ENCODE assay signal across 25 mouse cellular contexts in genomic region chr3:89945026-89945425, GRCm38 (mm10). TPM values are rescaled to one million over a fixed set of nuclear protein-coding genes. Genes with fewer than 3 reads are reported as not detected.
A peak's percentile ranks its signal among the peaks of the same experiment; 100 is the strongest.
DNase-seq lines count a peak whose midpoint lies in the region; ATAC-seq and TF ChIP-seq lines count a peak whose summit lies in the region.
"Had no signal": no experiment of that assay in that cellular context is flagged by ENCODE, and none has a peak within 500 bp of the region (broad histone marks: within the 10 kb centered on the region; RNA-seq: fewer than 3 reads in every experiment).

No protein-coding gene starts in this region.

- peak; percentile 33 for TF ChIP-seq CTCF in layer of hippocampus, adult 2 months (conservative IDR thresholded peaks at IDR 0.05)
- TF ChIP-seq CTCF in lung, postnatal 0 days (IDR thresholded peaks at IDR 0.05): peak; percentile 26
- TF ChIP-seq CTCF in ES-Bruce4 (IDR thresholded peaks at IDR 0.05; ENCODE audit: low read depth, low read length): peak; percentile 33
- TF ChIP-seq CTCF in embryonic fibroblast, embryonic 13.5 days (IDR thresholded peaks at IDR 0.05; ENCODE audit: borderline replicate concordance, insufficient read depth, low read length): peak; percentile 30; the same call in 1 of the 2 replicates
- TF ChIP-seq CTCF in cerebellum, adult 2 months (IDR thresholded peaks at IDR 0.05; ENCODE audit: borderline replicate concordance, insufficient read depth, low read depth, low read length): no peak

- WGBS in lung, postnatal 0 days: 77% methylated on average over 8 of the region's 8 CpGs
- 69% methylated on average over 8 of the region's 8 CpGs for WGBS in cerebellum, adult 2 months

- H3K9ac ChIP-seq in lung, postnatal 0 days (replicated peaks; ENCODE audit: low read depth): no peak overlapping the region
- no peak overlapping the region for H3K9ac ChIP-seq in ES-Bruce4 (ENCODE audit: low read depth, poor library complexity, severe bottlenecking)
- H3K9ac ChIP-seq: forebrain, embryonic 12.5 days; heart, embryonic 13.5 days; hindbrain, embryonic 13.5 days; limb, embryonic 15.5 days; midbrain, embryonic 15.5 days had no signal

- ATAC-seq in lung, postnatal 0 days: peak; percentile 43; the same call in 1 of the 2 replicates
- ATAC-seq: activated CD4-positive, CD25-positive, alpha-beta regulatory T cell, adult 4 months; inflammation-experienced regulatory T-cells, adult 6 months; midbrain, embryonic 15.5 days; Patski had no signal

- H3K4me3 ChIP-seq in layer of hippocampus, adult 2 months: no peak overlapping the region
- no peak overlapping the region for H3K4me3 ChIP-seq in lung, postnatal 0 days (ENCODE audit: low read depth, low read length)
- no peak overlapping the region for H3K4me3 ChIP-seq in ES-Bruce4 (ENCODE audit: low read depth, low read length)
- no peak overlapping the region for H3K4me3 ChIP-seq in embryonic fibroblast, embryonic 13.5 days (ENCODE audit: insufficient read depth, low read length)
- H3K4me3 ChIP-seq in cerebellum, adult 2 months (replicated peaks; ENCODE audit: insufficient read depth, low read depth, low read length): no peak overlapping the region
- H3K4me3 ChIP-seq: forebrain, embryonic 12.5 days; heart, adult 2 months; heart, embryonic 13.5 days; hindbrain, embryonic 13.5 days; limb, embryonic 15.5 days; megakaryocyte, embryonic 14.5 days; midbrain, embryonic 15.5 days had no signal

- no peak for TF ChIP-seq POLR2A in ES-Bruce4 (IDR thresholded peaks at IDR 0.05; ENCODE audit: insufficient read depth, low read length)
- TF ChIP-seq POLR2A in embryonic fibroblast, embryonic 13.5 days (IDR thresholded peaks at IDR 0.05; ENCODE audit: low read depth, low read length): no peak
- no peak for TF ChIP-seq POLR2A in cerebellum, adult 2 months (IDR thresholded peaks at IDR 0.05; ENCODE audit: borderline replicate concordance, insufficient read depth, low read length)

- no peak overlapping the region for H3K4me2 ChIP-seq in lung, postnatal 0 days (replicated peaks; ENCODE audit: low read depth, low read length)
- H3K4me2 ChIP-seq: forebrain, embryonic 12.5 days; heart, embryonic 13.5 days; hindbrain, embryonic 13.5 days; limb, embryonic 15.5 days; midbrain, embryonic 15.5 days had no signal

- H3K27me3 ChIP-seq in lung, postnatal 0 days (replicated peaks; ENCODE audit: insufficient read depth, low read length): no peaks in the 10 kb centered on the region
- H3K27me3 ChIP-seq in ES-Bruce4 (ENCODE audit: control insufficient read depth, insufficient read depth, low read length, poor library complexity, severe bottlenecking): no peaks in the 10 kb centered on the region
- no peaks in the 10 kb centered on the region for H3K27me3 ChIP-seq in cerebellum, adult 2 months (ENCODE audit: control insufficient read depth, insufficient read depth, low read length)
- H3K27me3 ChIP-seq: forebrain, embryonic 12.5 days; heart, embryonic 13.5 days; hindbrain, embryonic 13.5 days; limb, embryonic 15.5 days; megakaryocyte, embryonic 14.5 days; midbrain, embryonic 15.5 days; Patski had no signal

- no peaks in the 10 kb centered on the region for H3K4me1 ChIP-seq in lung, postnatal 0 days (ENCODE audit: insufficient read depth, low read depth, low read length)
- H3K4me1 ChIP-seq in ES-Bruce4 (ENCODE audit: control insufficient read depth, insufficient read depth, low read length): no peaks in the 10 kb centered on the region
- H3K4me1 ChIP-seq in embryonic fibroblast, embryonic 13.5 days (ENCODE audit: control insufficient read depth, insufficient read depth, low read length): no peaks in the 10 kb centered on the region
- H3K4me1 ChIP-seq in cerebellum, adult 2 months (ENCODE audit: control insufficient read depth, insufficient read depth, low read length): peaks cover 17% of the 10 kb centered on the region
- H3K4me1 ChIP-seq: forebrain, embryonic 12.5 days; hindbrain, embryonic 13.5 days; limb, embryonic 15.5 days; midbrain, embryonic 15.5 days had no signal

- TF ChIP-seq EP300 in lung, postnatal 0 days (IDR thresholded peaks at IDR 0.05): no peak
- no peak for TF ChIP-seq EP300 in ES-Bruce4 (IDR thresholded peaks at IDR 0.05; ENCODE audit: insufficient read depth, low read depth, low read length)

- no peaks in the 10 kb centered on the region for H3K9me3 ChIP-seq in lung, postnatal 0 days (ENCODE audit: low read length)
- H3K9me3 ChIP-seq in ES-Bruce4 (replicated peaks; ENCODE audit: control insufficient read depth, insufficient read depth, low read length, poor library complexity, severe bottlenecking): no peaks in the 10 kb centered on the region
- H3K9me3 ChIP-seq: forebrain, embryonic 12.5 days; heart, embryonic 13.5 days; hindbrain, embryonic 13.5 days; limb, embryonic 15.5 days; megakaryocyte, embryonic 14.5 days; midbrain, embryonic 15.5 days had no signal

- no peak overlapping the region for H3K27ac ChIP-seq in layer of hippocampus, adult 2 months
- no peak overlapping the region for H3K27ac ChIP-seq in lung, postnatal 0 days (ENCODE audit: low read length)
- no peak overlapping the region for H3K27ac ChIP-seq in ES-Bruce4 (ENCODE audit: insufficient read depth, low read length)
- no peak overlapping the region for H3K27ac ChIP-seq in embryonic fibroblast, embryonic 13.5 days (ENCODE audit: insufficient read depth, low read length)
- H3K27ac ChIP-seq in cerebellum, adult 2 months (ENCODE audit: insufficient read depth, low read length): no peak overlapping the region
- H3K27ac ChIP-seq: forebrain, embryonic 12.5 days; heart, adult 2 months; heart, embryonic 13.5 days; hindbrain, embryonic 13.5 days; limb, embryonic 15.5 days; midbrain, embryonic 15.5 days had no signal

- H3K36me3 ChIP-seq in lung, postnatal 0 days (ENCODE audit: insufficient read depth, low read length): peaks cover 48% of the 10 kb centered on the region
- H3K36me3 ChIP-seq in ES-Bruce4 (ENCODE audit: control insufficient read depth, insufficient read depth, low read length, poor library complexity, severe bottlenecking): no peaks in the 10 kb centered on the region; the same call in 1 of the 2 replicates

- DNase-seq in layer of hippocampus, adult 2 months (ENCODE audit: low spot score in 2 of 2): no peak
- DNase-seq in layer of hippocampus, adult 11-12 months (ENCODE audit: low spot score): no peak
- no peak for DNase-seq in lung, postnatal 0 days (ENCODE audit: low spot score)
- DNase-seq in lung, postnatal 10 days: no peak
- DNase-seq in layer of hippocampus, adult 9-11 months: no peak
- DNase-seq in cerebellum, adult 2 months: no peak
- DNase-seq: adrenal gland, adult 8-10 months; cerebellum, adult 11-12 months; cerebellum, postnatal 14 days; gastrocnemius, postnatal 36 days; heart, adult 2 months; kidney, adult 8-10 months; left cerebral cortex, postnatal 4 days; right cerebral cortex, adult 18-20 months had no signal

RNA-seq across cellular contexts. Expression of gene Atp8b2, which starts 18.3 kb away (rescaled TPM):
- total RNA-seq in layer of hippocampus, adult 2 months (2021): 10 to 100 TPM; 79.1 to 94.6 TPM
- polyA plus RNA-seq in lung, postnatal 0 days (2015; fragmentation: Nextera tagmentation; extraction: Ambion mirVana): 7.1 and 7.4 TPM in 2 replicates
- polyA plus RNA-seq in ES-Bruce4 (2011; ENCODE audit: insufficient read depth, insufficient read length, low read depth, missing spikeins): 26.8 and 32.1 TPM in 2 replicates
- polyA plus RNA-seq in embryonic fibroblast, embryonic 13.5 days (2011; ENCODE audit: insufficient read length, low read depth, missing spikeins): 109 and 120 TPM in 2 replicates
- 91.9 and 97.8 TPM in 2 replicates for polyA plus RNA-seq in cerebellum, adult 2 months (2012; rRNA removed)

RNA-seq across cellular contexts. Expression of gene Il6ra, which starts 32.0 kb away (rescaled TPM):
- total RNA-seq in layer of hippocampus, adult 2 months (2021): 1 to 10 TPM; 5.9 to 6.1 TPM
- 15.7 and 17.9 TPM in 2 replicates for polyA plus RNA-seq in lung, postnatal 0 days (2015; fragmentation: Nextera tagmentation; extraction: Ambion mirVana)
- polyA plus RNA-seq in ES-Bruce4 (2011; ENCODE audit: insufficient read depth, insufficient read length, low read depth, missing spikeins): 0.84 and 0.97 TPM in 2 replicates
- 1.9 and 2.3 TPM in 2 replicates for polyA plus RNA-seq in embryonic fibroblast, embryonic 13.5 days (2011; ENCODE audit: insufficient read length, low read depth, missing spikeins)
- polyA plus RNA-seq in cerebellum, adult 2 months (2012; rRNA removed): 1.1 and 1.3 TPM in 2 replicates

RNA-seq across cellular contexts. Expression of gene Hax1, which starts 53.6 kb away (rescaled TPM):
- 10 to 100 TPM; 89.8 to 91.8 TPM for total RNA-seq in layer of hippocampus, adult 2 months (2021)
- polyA plus RNA-seq in lung, postnatal 0 days (2015; fragmentation: Nextera tagmentation; extraction: Ambion mirVana): 80.5 and 93.6 TPM in 2 replicates
- 169 and 170 TPM in 2 replicates for polyA plus RNA-seq in ES-Bruce4 (2011; ENCODE audit: insufficient read depth, insufficient read length, low read depth, missing spikeins)
- polyA plus RNA-seq in embryonic fibroblast, embryonic 13.5 days (2011; ENCODE audit: insufficient read length, low read depth, missing spikeins): 132 and 163 TPM in 2 replicates
- polyA plus RNA-seq in cerebellum, adult 2 months (2012; rRNA removed): 116 and 125 TPM in 2 replicates
